Mouse (Mus musculus): ENCODE measurements around the gene D10Wsu102e. TPM values are rescaled to one million over a fixed set of nuclear protein-coding genes. Genes with fewer than 3 reads are reported as not detected.
"Not testable (repeated sequence)": the region's sequence is repeated elsewhere in the genome, so short reads cannot be mapped to it uniquely, and the experiment has no call there.

The D10Wsu102e gene
- total RNA-seq, 2 experiments from 2014 or later, result 0.82 to 1.0 TPM

DNA sequence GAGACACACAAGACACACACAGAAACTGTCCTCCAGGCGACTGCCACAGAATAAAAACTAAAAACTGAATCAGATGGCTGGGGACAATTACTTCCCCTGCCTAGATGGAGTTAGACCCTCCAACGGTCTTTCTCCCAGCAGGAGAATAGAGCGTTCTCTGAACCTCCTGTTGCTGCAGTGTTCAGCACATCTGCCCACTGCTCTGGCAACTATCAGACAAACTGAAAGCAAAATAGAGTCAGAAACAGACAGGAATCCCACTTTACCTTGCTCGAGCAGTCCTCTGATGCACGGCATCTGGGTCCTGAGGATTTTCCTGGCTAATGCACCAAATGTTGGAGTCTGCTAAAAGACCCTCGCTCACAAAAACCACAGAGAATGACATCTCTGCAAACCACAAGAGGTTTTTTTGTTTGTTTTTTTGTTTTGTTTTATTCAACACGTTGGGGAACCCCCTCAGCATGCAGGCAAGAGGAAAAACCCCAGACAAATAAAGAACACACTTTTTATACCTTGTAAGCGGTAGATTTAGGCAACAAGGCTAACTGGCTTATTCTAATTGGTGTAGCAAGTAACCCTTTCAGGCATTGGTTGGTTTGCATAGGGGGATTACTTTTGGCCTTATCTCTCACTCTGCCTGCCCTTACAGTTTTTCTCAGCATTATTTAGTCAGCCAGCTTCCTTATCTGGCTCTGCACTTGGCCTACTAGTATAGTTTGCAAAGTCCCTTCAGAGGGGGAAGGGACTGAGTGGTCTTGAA, 24.6 kb downstream of the D10Wsu102e start:
- DNase-seq, result no peak

DNA sequence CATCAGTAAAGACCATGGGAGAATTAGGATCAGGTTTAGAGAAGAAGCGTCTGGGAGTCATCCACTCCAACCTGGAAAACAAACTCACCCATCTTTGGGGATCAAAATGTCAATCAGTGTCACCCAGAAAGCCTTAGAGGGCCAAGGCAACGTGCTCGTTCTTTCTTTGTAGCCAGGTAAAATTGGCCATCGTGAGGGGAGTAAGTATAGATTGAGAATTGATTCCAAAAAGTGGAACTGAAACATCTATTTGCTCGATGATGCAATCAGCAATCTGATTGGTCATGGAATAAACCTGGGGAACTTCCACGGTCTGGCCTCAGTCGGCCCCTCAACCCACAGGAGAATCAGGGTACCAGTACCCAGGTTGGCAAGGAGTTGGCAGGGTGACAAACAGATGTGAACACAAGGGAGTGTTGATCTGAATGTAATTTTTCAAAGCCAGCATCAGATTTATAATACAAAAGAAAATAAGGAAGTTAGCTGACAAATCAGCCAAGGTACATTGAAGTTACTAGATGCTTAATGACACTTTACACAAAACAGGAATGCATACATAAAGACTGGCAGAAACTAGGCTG, 25.4 kb downstream of the D10Wsu102e start:
- DNase-seq, result no peak

DNA sequence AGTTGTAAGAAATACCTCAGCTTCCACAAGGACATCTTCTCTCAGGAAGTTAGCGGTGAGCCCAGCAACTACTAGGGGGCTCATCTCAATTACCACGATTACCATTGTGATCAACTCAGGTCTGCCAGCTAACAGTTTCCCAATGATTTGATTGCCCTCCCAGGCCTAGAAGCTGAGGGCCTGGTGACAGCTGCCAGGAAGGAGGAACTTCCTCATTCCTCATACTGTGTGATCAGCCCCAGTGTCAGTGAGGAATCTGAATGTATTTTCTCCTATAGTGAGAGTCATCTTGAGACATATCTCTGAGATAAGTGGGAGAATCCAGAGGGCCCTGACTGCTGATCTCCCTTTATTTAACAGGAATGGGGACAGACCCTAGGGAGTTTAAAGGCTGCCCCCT, 37.3 kb downstream of the D10Wsu102e start:
- no peak for DNase-seq

DNA sequence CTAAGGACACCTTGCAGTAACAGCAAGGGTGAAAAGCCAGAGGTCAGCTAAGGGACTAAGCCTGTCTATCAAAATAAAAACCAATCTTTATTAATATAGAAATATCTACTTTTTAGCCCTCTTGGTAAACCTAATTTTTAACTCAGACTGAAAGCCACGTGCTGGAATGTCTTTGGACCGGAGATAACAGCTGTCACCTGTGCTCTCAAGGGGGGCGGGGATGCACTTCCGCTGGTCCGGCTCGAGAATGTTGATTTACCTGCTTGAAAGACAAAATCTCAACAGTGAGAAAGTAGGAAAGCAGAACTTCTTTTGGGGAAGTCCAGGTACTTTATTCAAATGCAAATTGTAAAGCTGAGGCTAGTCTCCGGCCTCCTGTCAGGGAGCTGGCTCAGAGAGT, 40.9 kb downstream of the D10Wsu102e start:
- not testable (repeated sequence) for DNase-seq

DNA sequence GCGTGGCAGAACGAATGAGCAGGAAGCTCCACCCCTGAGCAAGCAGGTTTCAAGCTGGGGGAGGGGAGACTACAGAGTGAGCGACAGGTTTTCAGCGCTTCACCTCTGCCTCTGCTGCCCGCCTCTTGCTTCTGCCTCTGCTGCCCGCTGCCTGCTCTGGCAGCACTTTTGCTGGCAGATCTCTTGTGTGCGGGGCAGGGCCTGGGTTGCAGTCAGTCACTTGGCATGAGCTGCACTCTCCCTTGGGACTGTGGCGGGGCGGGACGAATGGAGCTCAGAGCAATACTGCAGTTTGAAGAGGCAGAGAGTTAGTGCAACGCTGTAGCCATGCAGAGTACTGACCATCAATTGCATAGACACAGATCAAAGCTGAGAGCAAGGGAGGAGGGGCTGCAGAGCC, 45.0 kb downstream of the D10Wsu102e start:
- DNase-seq, result peak; percentile 25 to 48

DNA sequence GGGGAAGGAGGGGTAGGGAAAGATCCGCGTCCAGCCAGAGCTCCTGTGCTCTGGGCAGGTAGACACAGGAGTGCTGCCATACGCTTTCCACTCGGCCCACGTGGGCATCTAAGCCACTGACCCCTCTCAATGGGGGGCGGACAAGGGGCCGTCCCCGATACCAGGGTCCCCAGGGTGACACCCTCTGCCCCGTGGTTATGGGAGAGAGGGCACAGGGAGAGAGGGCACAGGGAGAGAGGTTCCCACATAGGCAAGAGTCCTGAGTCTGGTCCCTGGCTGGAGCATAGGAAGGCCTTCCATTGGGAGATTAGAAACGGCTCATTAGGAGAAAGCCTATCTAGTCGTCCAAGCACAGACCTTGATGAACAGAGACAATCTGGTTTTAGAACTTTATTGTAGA, 45.7 kb downstream of the D10Wsu102e start:
- DNase-seq, result no peak

DNA sequence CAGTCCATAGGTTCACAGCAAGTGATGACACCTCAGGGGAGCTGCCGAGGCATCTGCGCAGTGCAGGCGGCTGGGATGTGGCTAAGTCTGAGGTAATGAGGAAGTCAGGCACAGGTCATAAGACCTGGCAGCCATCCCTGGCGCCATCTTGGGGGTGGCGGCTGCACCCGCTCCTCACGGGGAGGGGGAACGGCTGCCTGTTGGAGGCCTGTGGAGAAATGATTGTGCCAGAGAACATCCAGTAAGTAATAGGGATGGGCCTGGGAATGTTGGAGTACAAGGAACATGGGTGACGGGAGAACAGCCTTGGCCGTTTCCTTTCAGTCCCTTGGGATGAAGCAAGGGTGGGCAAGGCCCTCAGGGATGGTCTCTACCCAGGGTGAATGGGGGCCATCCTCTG, 47.1 kb downstream of the D10Wsu102e start:
- DNase-seq, result no peak

DNA sequence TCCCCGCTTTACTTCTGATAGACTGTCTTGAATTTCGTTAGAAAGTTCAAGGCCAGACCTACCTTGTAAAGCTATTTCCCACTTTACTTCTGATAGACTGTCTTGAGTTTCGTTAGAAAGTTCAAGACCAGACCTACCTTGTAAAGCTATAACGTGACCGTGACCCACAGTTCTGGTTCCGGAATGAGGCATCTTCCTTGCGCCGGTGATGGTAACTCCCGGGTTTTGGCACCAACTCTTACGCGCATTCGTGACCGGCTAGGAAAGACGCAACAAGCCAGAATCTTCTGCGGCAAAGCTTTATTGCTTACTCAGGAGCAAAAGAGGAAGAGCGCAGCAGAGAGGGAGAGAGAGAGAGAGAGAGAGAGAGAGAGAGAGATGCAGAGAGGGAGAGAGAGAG, 58.4 kb downstream of the D10Wsu102e start:
- not testable (repeated sequence) for DNase-seq

DNA sequence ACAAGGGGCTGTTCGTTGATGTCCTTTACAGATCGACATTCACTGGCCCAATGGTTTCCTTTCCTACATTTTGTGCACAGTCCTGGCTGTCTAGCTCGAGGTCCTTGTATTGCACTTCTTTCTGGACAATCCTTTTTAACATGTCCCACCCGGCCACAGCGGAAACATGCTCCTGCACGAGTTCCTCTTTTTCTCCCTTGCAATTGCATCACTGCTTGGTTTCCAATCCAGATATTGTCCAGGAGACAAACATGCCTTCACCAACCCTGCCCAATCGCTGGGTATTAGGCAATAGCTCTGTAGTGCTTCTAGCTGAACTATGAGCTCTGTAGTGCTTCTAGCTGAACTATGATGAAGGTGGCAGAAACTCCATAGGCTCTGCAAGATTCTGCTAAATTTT, 88.6 kb downstream of the D10Wsu102e start:
- DNase-seq, result no peak

DNA sequence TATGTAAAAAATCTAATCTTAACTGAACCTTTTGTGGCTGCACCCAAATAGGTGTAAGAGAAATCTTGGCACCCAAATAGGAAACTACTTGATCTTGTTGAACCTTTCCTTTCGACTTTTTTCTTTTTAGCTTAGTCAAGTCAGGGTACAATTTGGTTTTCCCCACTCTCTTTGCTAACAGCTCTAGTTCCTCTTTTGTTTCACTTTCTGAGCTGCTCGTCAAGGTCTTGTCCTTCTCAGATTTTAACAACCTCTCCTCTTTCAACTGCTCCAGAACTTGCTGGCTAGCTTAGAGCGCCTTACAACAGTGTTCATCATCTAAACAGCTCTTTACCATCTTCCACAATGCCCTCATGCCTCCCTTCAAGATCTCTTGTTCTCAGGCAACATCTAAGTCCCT, 97.5 kb downstream of the D10Wsu102e start:
- DNase-seq, result no peak

DNA sequence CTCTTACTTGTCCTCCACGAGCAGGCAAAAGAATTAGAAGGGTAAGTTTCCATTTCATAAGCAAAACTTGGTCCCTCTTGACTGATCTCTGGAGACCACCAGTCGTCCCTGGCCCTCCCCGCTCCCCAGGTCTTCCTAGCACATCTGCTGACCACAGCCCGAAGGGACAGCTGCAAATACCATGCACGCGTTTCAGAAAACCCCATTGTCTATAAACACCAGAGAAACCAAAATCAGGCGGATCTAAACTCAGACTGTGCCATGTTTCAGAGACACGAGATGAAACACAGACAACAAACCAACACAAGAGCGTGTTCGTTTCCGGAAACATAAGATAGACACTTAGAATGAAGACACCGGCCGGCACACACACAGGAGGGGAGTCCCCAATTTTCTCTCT, 115.2 kb downstream of the D10Wsu102e start:
- DNase-seq, result no peak

DNA sequence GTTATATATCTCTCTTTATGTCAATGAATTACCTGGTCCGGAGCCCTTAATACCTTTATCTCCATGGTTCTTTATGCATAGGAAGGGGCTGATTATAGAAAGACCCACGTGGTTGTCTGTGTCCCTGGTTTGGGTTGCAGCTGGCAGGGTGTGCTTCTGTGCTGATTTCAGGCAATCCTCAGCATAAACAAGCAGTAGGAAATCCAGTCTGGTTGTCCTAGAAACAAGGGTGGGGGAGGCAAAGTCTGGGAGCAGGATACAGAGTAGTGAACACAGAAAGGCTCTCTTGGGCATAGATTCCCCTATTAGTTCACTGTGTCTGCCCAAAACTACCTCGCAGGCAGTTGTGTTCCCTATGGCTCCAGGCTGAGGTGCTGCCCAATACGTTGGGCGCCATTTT, 117.3 kb downstream of the D10Wsu102e start:
- DNase-seq, result no peak

DNA sequence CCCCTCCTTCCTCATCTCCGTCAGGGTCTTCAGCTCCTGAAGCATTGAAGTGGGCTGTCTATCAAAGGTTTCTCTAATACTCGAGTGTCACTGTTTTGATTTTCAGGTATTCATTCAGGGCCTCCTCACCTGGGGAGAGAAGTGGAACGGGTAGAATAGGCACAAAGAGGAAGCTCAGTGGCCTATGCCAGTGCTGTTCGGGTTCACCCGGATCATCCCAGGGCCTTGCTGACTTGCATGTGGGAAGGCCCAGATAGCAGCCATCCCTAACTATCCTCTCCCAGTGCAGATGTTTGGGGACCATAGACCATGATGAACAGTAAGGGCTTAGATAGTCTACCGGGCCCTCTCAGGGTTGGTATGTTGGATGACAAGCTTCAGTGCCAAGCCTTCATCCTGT, 130.5 kb downstream of the D10Wsu102e start:
- DNase-seq, result no peak

DNA sequence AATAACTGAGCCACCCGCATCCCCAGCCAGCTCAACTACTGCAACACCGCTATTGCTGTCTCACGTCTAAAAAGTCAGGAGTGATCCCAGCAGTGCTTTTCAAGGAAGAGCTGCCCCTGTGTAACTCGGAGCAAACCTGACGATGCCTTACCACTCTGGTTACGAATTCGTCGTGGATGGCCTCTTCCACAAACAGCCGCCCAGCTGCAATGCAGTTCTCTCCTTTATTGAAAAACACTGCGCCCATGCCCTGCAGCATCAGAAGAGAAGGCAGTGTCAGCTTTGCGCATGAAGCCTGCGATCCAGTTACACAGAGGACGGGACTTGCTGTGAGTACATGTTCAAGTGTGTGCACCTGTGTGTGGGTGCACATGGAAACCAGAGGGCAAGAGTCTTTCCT, 137.3 kb downstream of the D10Wsu102e start:
- no peak for DNase-seq

DNA sequence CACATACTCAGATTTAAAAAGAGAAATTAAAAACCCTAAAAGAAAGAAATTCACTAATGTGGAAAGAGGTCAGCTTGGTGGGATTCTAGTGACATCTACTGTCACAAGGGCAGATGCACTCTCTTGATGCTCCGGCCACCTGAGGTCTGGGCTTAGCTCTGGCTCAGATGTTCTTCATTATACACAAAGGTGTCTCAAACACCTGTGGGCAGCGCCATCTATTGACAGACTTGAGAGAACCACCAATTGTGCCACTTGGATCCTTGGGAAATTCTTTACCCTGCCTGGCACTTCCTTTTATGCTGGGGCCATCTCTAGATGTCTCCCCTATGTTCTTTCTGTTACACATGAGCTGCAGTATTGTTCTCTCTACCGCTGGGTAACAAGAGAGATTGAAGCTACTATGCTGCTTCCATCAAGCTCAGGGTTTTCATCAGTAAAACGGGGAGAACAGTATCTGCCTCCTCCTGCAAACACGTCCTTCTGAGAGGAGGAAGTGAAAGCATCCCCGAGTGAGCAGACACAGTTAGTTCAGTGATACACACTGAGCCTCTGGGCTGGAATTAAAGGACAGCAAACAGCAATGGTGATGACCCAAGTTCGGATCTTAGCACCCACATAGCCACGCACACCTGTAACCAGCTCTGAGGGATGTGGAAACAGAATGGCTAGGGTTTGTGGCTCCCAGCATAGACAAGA, 149.1 kb downstream of the D10Wsu102e start:
- DNase-seq, result peak; percentile 5 to 14

DNA sequence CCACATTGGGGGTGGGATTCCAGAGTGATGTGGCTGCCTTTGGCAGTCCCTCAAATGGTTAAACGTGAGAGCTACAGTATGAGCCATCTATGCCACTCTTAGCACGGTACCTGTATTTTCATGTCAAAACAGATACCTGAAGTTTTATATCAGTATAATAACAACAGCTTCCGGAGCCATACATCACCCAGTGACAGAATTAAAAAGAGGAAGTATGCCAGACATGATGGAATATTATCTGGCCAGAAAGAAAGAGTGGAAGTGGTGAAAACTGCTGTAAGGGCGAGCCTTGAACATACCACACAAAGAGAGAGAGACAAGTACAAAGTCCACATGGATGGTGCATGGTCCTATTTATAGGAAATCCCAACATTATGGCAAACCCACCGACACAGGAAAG, 151.3 kb downstream of the D10Wsu102e start:
- no peak for DNase-seq

DNA sequence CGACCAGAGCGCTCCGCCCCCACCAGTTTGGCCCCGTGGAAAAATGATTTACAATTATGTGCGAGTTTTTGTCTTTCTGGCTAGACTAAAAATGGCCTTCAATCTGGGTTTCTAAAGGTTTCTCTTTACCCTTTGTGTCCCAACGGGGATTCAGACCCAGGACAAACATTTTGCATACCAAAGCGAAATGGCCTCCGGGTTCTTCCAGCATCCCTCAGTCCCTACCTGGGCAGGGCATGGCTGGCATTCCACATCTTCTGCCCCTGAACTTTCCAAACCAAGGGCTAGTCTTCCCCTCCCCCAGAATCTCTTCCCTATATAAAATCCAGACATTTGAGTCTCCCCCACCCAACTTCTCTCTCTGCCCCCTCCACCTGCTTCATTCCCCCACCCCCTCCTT, 153.7 kb downstream of the D10Wsu102e start:
- DNase-seq, result no peak

DNA sequence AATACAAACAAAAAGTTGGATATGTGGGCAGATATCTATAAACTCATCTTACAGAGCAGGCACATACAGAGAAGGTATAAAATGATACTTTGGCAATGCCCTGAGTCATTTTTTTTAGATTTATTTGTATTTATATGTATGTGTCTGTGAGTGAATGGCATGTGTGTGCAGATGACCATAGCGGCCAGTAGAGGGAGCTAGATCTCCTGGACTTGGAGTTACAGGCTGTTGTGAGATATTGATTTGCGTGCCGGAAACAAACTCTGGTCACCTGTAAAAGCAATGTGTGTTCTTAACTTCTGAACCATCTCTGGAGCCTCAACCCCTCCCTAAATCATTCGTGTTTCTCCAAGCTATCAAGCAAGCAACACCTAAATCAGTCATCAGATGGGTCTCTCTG, 161.0 kb downstream of the D10Wsu102e start:
- no peak for DNase-seq

DNA sequence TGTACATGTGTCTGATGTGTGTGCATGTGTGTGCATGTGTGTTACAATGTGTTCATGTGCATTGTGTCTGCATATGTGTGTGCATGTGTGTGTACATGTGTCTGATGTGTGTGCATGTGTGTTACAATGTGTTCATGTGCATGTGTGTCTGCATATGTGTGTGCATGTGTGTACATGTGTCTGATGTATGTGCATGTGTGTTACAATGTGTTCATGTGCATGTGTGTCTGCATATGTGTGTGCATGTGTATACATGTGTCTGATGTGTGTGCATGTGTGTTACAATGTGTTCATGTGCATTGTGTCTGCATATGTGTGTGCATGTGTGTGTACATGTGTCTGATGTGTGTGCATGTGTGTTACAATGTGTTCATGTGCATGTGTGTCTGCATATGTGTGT, 164.2 kb downstream of the D10Wsu102e start:
- DNase-seq, result not testable (repeated sequence)

DNA sequence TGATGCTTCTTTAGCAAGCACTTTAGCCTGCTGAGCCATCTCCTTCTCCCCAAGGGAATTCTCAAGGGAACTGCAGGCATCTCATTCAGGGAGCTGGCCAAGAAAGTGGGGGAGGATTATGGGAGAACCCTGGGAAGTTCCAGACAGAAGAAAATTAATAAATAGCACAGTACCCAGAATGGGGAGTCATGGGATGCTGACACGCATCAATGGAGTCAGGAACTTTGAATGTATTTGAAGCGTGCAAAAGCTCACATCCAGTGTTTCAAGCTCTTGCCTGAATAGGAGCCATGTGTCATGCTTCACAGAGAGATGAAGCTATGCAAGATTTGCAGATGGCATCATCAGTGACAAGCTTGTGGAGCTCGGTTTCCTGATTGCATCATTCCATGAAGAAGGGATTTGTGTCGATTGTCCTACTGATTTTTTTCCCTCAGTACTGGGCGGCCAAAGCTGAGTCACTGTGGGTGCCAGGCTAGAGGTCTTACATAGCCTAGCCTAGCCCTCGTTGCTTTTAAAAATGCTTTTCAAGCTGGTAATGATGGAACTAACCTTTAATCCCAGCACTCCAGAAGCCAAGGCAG, 170.5 kb downstream of the D10Wsu102e start:
- no peak for DNase-seq

DNA sequence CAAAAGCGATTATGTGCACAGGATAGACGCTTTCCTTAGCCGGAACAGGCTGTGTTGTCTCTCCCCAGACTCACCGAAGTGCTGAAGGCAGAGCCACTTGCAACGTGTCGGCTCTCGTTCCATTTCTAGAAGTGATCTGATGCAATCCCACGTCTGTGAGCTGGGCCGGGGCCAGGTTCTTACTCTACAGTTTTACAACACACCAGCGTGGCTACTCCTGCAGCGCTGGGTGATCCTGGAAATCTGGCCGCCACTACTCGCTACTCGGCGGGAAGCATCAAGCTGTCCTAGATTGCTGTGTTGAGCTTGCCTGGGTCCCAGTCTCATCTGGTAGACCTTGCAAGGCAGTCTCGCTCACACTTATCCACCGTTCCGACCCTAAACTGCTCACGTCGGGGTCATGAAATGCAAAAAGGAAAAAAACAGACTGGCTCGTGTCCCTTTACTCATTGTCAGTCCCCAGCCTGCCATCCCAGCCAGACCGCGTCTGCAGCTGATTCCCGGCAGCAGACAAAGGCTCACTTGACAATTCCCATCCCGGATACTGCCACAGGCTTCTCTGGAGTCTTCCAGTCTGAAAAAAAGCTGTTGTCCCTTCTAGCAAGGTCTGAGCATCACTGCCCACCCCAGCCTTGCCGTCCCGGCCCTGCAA, 173.4 kb downstream of the D10Wsu102e start:
- DNase-seq, result peak; percentile 65 to 81

DNA sequence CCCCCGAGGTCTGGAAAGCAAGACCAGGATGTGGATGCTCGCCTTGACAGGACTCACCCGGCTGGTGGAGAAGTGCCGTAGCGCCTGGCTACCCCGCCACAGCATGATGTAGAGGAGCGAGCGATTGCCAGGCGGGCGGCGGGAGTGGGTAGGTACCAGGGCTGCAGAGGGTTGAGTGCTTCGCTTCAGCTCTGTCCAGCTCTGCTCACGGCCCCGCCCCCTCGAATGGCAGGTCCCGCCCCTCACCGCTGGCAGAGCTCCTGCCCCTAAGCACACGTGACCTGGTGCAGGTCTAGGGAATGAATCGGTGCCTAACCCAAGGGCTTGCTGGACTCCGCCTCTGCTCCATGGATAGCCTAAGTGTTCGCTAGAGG, 173.9 kb downstream of the D10Wsu102e start, which contains the start of gene Aldh1l2:
Gene Aldh1l2, minus strand, starts transcription at position 231 of the 374 bp plus-strand sequence.
- DNase-seq, result peak; percentile 88 to 91

DNA sequence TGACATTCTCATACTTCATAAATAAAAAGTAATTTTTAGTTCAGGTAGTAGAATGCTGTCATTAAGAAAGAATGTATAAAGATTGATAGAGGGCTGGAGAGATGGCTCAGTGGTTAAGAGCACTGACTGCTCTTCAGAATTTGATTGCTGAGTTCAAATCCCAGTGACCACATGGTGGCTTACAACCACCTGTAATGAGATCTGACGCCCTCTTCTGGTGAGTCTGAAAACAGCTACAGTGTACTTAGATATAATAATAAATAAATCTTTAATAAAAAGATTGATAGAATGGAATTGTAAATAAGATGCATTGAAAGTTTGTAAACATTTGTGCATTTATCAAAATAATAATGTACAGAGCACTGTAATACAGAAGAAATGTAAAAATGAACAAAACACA, 176.4 kb downstream of the D10Wsu102e start:
- DNase-seq, result no peak

All from adrenal gland, postnatal 36 days (tissue).